Mouse (Mus musculus): ENCODE measurements around the gene Asb11. TPM values are rescaled to one million over a fixed set of nuclear protein-coding genes. Genes with fewer than 3 reads are reported as not detected.

Gene Asb11
- polyA plus RNA-seq, 1 experiment, result not detected

DNA sequence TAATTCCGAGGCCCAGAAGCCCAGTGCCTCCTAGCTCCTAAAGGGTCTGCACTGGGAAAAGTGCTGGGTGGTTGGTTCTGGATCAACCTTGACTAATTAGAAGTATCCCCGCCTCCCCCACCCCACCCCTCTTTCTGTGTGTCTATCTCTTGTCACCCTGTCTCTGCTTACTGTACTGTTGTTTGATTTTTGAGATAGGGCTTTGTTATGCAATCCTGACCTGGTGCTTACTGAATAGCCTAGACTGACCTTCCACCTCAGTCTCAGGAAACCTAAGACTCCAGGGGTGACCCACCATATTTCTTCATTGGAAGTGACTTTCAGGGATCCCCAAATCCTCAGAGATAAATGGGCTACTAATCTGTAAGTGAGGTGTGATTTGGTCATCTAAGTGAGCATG is 65.5 kb downstream of the Asb11 start:
- no peak overlapping the region for H3K4me3 ChIP-seq (ENCODE audit: insufficient read depth, low read length)
- no peak overlapping the region for H3K27ac ChIP-seq (ENCODE audit: insufficient read depth, low read depth, low read length)
- no peaks in the 10 kb centered on the region for H3K4me1 ChIP-seq (ENCODE audit: control insufficient read depth, insufficient read depth, low read length)
- no peak for TF ChIP-seq POLR2A (IDR thresholded peaks at IDR 0.05; ENCODE audit: borderline replicate concordance, low read depth, low read length)
- TF ChIP-seq CTCF (IDR thresholded peaks at IDR 0.05; ENCODE audit: low read depth, low read length), result no peak

DNA sequence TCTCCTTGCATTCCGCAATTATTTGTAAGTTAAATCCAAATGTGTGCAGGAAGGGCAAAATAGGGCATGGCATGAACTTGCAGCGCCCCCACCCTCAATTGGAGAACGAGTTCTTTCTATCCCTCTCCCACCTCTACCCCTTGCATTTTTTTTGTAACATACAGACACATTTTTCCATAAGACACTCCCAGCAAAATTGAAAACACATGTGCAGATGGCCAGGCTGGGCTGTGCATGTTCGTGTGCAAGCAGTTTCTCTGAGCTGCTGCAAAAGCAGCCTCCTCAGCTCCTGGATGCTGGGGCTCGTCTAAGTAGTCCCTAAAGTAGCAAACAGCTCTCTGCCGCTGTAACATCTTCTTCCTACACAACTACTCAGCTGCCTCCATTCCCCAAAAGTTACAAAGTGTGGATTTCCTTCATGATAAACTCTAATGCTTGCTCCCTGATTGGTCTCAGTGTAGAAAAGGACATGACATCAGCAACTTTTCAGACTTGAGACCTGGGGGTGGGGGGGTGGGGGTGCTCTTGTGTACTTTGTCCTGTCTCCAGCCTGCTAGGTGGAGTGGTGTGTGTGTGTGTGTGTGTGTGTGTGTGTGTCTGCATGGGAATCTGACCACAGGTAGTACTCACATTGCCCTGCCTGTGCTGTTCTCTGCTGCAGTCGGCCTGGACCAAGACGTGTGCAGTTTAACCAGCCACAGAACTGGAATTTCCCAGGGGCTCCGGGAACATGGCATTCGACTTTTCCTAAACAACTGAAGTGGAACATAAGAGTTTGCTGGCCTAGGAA is 69.1 kb downstream of the Asb11 start, which contains the start of gene Asb9:
TSS of gene Asb9 (plus strand) at position 619 of the 790 bp plus-strand sequence.
- TF ChIP-seq POLR2A (IDR thresholded peaks at IDR 0.05; ENCODE audit: borderline replicate concordance, low read depth, low read length) (no peak), CTCF (IDR thresholded peaks at IDR 0.05; ENCODE audit: low read depth, low read length) (no peak)
- Histone ChIP-seq H3K27ac (ENCODE audit: insufficient read depth, low read depth, low read length) (no peak within 1 kb of the TSS), H3K4me1 (ENCODE audit: control insufficient read depth, insufficient read depth, low read length) (no peaks in the 10 kb centered on the region), H3K4me3 (ENCODE audit: insufficient read depth, low read length) (no peak within 1 kb of the TSS)

DNA sequence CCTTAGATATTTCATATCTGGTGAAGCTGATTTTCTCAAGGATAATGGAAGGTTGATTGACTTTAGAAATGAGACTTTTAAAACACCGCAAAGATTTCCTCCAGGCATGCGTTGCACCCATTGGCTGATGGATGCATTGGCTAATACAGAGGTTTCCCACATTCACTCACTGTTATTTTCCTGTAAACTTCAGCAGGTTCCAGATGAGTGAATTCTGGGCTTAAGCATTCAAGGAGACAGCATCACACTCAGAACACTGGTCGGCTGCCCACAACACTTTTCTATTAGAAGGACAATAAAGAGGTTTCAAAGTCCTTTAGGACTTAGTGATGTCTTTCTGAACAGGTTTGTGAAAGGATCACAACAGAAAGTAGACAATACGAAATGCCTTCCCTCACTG is 70.3 kb downstream of the Asb11 start:
- no peak for TF ChIP-seq POLR2A (IDR thresholded peaks at IDR 0.05; ENCODE audit: borderline replicate concordance, low read depth, low read length)
- no peak for TF ChIP-seq CTCF (IDR thresholded peaks at IDR 0.05; ENCODE audit: low read depth, low read length)
- Histone ChIP-seq H3K4me3 (ENCODE audit: insufficient read depth, low read length) (no peak overlapping the region), H3K27ac (ENCODE audit: insufficient read depth, low read depth, low read length) (no peak overlapping the region), H3K4me1 (ENCODE audit: control insufficient read depth, insufficient read depth, low read length) (no peaks in the 10 kb centered on the region)

DNA sequence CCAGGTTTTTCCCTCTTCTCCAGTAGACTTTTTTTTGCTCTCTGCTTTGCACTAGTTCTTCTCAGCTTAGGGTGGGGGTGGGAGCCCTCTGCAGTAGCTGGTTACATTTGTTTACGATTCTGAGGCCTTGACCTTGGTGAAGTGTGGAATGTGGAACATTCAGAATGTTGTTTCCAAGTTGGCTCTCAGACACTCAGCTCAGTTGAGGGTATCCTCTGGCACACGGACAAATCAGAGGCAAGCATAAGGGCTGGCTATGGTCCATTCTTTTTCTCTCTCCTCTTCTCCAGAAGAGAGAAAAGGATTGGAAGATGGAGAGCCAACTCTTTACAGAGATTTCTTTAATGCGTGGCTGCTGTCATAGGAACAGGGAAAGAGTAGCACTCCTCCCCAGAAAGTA is 71.9 kb downstream of the Asb11 start:
- Histone ChIP-seq H3K4me3 (ENCODE audit: insufficient read depth, low read length) (no peak overlapping the region), H3K27ac (ENCODE audit: insufficient read depth, low read depth, low read length) (no peak overlapping the region), H3K4me1 (ENCODE audit: control insufficient read depth, insufficient read depth, low read length) (no peaks in the 10 kb centered on the region)
- TF ChIP-seq CTCF (IDR thresholded peaks at IDR 0.05; ENCODE audit: low read depth, low read length) (no peak), POLR2A (IDR thresholded peaks at IDR 0.05; ENCODE audit: borderline replicate concordance, low read depth, low read length) (no peak)

Other genes with a start within 250 kb of the Asb11 start
- gene Bmx, start 178.8 kb upstream of the Asb11 start, polyA plus RNA-seq (2012; ENCODE audit: insufficient read depth, insufficient read length, missing spikeins), result 0.19 TPM in 1 of 2 replicates, not detected in the other
- 8.0 and 10.1 TPM in 2 replicates for gene Pir, start 167.6 kb upstream of the Asb11 start, polyA plus RNA-seq (2012; ENCODE audit: insufficient read depth, insufficient read length, missing spikeins)
- gene Vegfd, start 63.6 kb upstream of the Asb11 start, polyA plus RNA-seq (2012; ENCODE audit: insufficient read depth, insufficient read length, missing spikeins), result 0.27 TPM in 1 of 2 replicates, not detected in the other
- 5.8 and 6.2 TPM in 2 replicates for gene Piga, start 17.2 kb upstream of the Asb11 start, polyA plus RNA-seq (2012; ENCODE audit: insufficient read depth, insufficient read length, missing spikeins)
- gene Asb9, start 69.3 kb downstream of the Asb11 start, polyA plus RNA-seq (2012; ENCODE audit: insufficient read depth, insufficient read length, missing spikeins), result not detected in 2 replicates

All from bone marrow macrophage, adult 2 months (primary cell).